Mouse (Mus musculus) gastrocnemius, postnatal 25 days (tissue): ENCODE data around the gene Zfr. TPM values are rescaled to one million over a fixed set of nuclear protein-coding genes. Genes with fewer than 3 reads are reported as not detected.

Source experiments
- microRNA-seq, 2 experiments: library from miRNA; unstranded; fragments of <30 nt; microRNA quantifications; one replicate each; pipeline ENCODE4 v1.2.0; 2021; ENCODE audit warnings: borderline replicate concordance in 2 of 2
- total RNA-seq, 2 experiments: library from RNA; stranded (reverse); gene quantifications; 1 replicate in 1 of 2; 2 replicates in 1 of 2; pipeline ENCODE4 v1.2.3; 2021

Zfr gene
- total RNA-seq, 2 experiments from 2014 or later, result 46.0 to 61.1 TPM

Small RNA genes within 50 kb of the gene (microRNA-seq; reads per million reads assigned to microRNA genes)
- gene Mir1898, result 0 reads per million in 2 experiments

Other genes with a start within 250 kb of the Zfr start
- gene Npr3, start 210.5 kb upstream of the Zfr start, total RNA-seq, result 10 to 100 TPM; 12.2 to 16.2 TPM
- 10 to 100 TPM; 83.4 to 86.2 TPM for gene Sub1, start 120.8 kb upstream of the Zfr start, total RNA-seq
- 1 to 10 TPM; 3.1 to 4.7 TPM for gene Mtmr12, start 87.2 kb downstream of the Zfr start, total RNA-seq
- 10 to 100 TPM; 65.3 to 70.8 TPM for gene Golph3, start 203.6 kb downstream of the Zfr start, total RNA-seq
- gene 1810049J17Rik, start 204.1 kb downstream of the Zfr start, total RNA-seq, result under 1 TPM in 1 of 2 experiments, not detected in 1; 0.91 TPM